Mouse (Mus musculus): Measurements from ENCODE around the gene Ros1.
A peak's percentile ranks its signal among the peaks of the same experiment; 100 is the strongest.

The Ros1 gene

DNA sequence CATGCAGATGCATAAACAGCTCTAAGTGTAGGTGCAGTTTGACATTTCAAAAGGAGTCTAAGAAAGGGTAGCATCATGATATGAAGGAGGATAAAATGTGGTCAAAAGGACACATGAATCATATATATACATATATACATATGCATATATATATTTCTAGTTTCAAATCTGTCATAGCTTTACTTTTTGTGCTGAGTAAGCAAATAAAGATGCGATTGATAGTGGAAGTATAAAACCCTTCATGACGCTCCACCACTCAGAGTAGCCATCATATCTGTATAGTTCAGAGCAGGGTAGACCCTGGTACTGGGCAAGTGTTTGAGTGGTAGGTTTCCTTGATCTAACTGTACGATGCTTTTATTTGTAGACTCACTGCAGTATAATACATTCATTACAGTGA, 35.3 kb downstream of the Ros1 start:
- DNase-seq (ENCODE audit: low spot score in 2 of 2), result no peak

DNA sequence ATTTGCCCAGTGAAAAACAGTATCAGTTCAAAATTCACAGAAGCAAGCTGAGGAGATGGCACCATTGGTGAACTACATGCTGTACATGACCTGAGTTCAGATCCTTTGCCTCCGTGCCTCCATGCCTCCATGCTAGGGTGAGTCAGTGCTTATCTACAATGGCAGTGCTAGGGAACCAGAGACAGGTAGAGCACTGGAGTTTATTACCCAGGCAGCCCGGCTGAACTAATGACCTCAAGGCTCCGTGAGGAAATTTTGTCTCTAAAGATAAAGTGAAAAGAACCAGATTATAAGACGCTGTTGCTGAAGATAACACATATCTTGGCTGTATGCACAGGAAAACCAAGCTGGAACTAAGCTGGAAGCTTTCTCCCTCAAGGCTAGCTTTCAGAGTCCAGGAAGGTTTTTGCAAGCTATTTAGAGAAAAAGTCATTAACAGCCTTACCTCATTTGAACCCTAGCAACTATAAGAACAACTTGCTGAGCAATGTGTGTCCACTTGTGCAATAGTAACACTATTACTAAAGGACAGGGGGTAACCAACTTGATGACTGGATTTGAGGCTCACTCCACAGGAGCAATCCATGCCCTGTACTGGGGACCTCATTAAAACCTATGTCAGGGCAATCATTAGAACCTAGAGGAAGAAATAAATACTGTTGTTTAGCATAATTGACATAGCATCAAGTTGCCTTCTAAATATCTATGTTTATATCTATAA, 61.5 kb downstream of the Ros1 start:
- no peak for DNase-seq (ENCODE audit: low spot score in 2 of 2)

DNA sequence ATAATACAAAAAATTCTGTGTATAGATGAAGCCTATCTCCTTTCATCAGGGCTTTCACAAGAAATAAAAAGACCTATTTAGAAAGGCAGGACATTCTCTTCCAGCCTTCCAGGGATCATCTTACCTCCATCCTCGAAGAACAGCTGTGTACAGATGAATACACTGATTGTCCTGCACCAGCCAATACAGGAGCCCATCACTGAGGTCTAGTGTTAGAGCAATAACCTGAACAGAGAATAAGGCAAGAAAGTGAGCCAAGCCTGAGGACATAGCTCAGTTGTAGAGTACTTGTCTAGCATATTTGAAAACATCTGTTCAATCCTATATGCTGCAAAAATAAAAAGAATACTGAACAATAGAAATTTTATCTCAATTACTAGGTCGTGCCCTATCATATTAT, 64.3 kb downstream of the Ros1 start:
- no peak for DNase-seq (ENCODE audit: low spot score in 2 of 2)

DNA sequence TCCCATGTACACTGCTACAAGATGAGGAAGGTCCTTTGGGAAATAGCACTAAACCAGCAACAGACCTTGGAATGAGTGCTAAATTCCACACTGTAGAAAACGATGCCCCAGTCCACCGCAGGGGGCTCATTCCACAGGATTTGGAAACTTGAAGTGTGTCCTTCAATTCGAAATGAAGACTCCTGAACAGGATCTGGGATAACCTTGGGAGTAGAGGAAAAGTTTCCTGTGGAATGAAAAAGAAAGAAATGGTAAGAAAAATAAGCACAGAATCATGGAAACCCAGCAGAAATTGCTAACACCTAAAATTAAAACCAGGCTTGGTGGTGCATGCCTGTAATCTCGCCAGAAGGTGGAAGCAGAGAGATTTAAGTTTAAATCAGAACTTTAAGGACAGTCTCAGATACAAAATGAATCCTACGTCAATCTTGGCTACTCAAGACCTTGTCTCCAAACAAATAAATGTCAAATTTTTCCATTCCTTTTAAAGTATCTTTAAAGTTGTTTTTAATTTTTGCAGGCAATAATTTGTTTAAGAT, 66.1 kb downstream of the Ros1 start:
- no peak for DNase-seq (ENCODE audit: low spot score in 2 of 2)

DNA sequence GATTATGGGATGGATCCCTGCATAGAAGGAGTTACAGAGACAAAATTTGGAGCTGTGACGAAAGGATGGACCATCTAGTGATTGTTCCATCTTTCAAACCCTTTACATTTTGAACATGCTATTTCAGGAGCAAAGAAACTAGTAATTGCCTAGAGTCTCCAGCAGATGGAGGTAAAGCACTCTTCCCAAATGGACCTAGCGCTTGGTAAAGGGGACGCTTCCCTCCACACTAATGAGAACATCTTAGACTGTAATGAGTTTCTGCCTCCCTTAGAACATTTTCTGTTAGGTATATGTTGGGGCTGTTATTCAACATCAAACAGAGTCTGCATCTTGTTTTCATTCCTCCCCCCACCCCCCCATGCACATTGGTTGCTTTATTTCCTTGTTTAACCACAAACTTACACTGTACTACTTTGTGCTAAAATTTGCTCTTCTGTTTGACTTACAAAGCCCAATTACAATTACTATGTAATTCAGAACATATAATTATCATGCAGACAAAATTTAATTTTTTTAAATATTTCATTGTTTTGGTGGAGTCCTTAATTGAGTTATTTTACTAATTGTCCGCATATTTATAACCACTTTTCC, 88.8 kb downstream of the Ros1 start:
- no peak for DNase-seq (ENCODE audit: low spot score in 2 of 2)

DNA sequence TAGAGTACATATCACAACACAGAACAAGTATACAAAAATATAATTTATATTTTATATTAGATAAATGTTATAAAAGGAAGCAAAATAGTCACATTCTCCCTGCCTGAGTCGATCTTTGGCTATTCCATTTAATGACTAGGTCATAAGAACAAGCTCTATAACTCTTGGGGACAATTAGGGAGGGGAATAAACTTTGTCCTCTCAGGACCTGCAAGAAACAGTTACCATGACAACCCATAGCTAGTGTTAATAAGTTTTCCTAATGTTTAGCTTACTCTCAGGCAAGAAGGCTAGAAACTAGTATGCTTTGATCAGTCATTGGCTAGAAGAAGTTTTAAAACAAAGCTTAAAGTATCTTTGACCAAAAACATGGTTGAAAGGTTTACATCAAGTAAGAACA, 93.8 kb downstream of the Ros1 start:
- no peak for DNase-seq (ENCODE audit: low spot score in 2 of 2)

DNA sequence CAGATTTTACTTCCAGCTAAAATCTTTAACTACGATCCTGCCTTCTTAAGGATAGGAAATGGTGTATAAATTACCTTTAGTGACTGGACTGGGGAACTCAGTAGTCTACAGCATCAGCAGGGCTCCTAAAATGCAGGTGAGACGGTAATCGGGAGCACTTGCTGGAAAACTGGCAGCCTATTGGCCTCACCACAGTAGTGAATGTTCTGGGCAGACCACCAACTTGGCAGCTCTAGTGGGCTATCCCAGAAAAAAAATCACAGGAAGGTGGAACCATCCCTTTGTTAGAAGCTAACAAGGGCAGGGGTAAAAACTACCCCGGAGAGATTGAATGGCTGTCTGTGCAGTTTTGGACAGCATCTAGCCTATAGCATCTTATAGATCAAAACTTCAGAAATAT, 102.9 kb downstream of the Ros1 start:
- DNase-seq (ENCODE audit: low spot score in 2 of 2), result no peak

DNA sequence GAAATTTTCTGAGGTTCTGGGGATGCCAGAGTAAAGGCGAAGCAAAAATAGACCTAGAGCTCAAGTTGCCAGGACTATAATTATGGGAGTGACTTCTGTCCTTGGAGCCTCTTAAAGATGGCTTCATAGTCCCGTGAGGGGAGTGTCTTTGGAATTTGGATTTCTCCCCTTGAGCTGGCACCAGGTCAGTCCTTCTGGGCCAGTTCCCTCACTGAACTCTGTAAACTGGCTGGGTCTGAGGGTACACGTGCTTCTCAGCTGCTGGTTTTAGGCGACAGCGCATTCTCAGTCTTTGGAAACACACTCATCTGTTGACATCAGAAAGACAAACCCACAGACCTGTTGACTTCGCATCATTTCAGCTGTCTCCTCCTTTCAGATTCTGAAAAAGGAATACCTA, 108.4 kb downstream of the Ros1 start:
- no peak for DNase-seq (ENCODE audit: low spot score in 2 of 2)

DNA sequence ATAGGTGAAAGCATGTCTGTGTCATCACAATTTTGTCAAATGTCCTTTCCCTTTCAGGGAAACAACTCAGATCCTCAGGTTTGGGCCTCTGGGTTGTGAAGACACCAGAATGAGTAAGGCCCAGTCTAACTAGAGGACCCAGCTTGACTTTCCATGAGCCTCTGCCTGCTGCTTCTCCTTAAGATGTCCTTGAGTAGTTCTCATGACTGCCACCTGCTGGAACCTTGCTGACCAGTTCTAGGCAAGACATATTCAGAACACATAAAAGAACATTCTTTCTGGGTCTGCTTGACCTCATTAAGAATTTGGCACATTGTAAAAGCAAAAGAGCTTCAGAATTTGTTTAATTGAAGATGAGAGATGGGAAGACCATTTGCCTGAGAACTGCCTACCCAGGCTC, 122.6 kb downstream of the Ros1 start:
- DNase-seq (ENCODE audit: low spot score in 2 of 2), result peak in 1 of 2 experiments; percentile 35

DNA sequence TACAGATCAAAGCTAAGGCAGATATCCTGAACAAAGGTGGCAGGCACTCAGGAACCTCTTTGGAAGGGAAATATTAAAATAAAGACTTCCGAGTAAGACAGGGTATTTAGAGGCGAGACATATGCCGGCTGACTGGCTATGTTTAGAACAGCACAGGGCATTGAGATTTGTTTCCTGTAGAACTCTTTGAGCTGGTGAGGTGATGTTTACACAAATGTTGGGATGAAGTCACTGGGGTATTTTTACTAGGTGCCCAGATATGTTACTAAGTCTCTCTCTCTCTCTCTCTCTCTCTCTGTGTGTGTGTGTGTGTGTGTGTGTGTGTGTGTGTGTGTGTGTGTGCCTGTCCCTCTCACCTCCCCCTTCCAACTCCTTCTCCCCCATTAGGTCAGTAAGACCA, 146.8 kb downstream of the Ros1 start:
- no peak for DNase-seq (ENCODE audit: low spot score in 2 of 2)

DNA sequence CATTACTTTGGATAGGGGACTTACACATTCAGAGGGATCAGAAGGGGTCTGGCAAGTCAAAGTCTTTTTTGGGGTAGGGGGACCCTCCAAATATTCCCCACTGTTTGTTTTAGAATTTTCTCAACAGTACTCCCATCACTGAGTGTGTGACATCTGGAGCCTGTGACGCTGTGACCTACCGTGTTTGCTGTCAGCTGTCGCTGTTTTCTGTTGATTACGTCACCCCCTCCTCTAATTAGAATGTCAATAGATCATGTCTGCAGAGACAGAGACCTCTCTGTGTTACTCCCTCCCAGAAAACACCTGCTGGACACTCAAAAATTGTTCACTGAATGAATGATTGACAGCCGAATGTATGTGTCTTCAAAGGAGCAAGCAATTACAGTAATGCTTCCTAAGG, 152.0 kb downstream of the Ros1 start:
- no peak for DNase-seq (ENCODE audit: low spot score in 2 of 2)

DNA sequence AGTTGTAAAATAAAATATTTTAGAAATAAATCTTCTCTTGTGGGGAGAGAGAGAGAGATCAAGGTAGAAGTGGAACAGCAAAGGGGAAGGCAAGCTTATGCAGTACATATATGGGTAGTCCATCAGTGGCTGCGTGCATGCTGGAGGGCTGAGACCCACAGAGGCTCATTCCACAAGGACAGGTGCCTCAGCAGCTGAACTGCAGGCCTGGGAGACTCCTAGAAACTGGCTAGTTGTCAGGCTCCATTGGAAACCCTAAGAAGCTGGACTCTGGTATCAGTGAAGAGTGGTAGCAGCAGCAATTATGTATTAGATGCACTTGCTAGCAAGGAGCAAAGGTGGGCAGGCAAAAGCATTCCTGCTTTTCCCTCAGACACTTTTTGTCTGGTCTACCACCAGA, 155.7 kb downstream of the Ros1 start:
- DNase-seq (ENCODE audit: low spot score in 2 of 2), result no peak

DNA sequence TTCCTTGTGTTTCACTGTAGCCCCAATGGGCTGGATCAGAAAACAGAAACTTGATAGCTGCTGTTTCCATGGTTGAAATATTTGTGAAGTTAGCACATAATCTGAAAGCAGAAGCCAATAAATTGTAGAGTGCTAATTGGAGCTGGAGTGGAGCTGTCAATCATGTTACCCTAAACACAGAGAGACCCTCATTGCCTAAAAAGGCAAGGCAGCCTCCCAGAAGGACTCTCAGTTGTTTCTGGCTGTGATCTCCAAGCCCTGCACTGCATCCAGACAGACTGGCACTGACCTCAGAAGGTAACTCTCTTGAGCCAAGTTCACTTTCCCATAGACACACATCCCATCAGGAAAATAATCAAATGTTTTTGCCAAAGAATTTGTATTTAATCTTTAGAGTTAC, 161.3 kb downstream of the Ros1 start:
- no peak for DNase-seq (ENCODE audit: low spot score in 2 of 2)

DNA sequence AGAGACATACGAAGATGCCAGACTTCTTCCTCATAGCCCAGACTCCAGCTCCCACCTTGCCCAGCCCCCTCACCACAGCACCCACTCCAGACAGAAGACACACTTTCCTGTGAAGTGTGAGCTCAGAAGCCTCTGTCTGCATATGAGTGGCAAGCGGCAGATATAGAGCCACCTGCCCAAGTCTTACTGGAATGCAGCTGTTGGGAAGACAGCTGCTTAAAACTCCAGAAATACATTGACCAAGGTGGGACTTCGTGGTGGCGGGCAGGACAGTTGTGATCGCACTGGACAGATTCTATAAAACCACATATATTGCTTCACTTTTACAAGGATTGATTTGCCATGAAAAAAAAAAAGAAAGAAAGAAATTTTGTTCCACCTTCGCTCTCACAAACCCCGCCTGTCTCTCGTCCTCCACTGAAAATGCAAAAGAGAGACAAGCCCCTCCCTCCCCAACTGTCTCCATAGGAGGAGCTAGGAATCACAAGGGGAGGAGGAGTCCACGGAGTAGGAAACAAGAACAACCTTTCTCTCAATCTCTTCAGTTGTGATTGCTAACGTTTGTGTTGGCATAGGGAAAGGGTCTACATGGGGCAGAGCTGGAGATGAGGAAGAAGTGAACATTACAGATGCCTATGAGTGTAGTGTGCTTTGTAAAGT, 165.5 kb downstream of the Ros1 start:
- DNase-seq (ENCODE audit: low spot score in 2 of 2), result no peak

DNA sequence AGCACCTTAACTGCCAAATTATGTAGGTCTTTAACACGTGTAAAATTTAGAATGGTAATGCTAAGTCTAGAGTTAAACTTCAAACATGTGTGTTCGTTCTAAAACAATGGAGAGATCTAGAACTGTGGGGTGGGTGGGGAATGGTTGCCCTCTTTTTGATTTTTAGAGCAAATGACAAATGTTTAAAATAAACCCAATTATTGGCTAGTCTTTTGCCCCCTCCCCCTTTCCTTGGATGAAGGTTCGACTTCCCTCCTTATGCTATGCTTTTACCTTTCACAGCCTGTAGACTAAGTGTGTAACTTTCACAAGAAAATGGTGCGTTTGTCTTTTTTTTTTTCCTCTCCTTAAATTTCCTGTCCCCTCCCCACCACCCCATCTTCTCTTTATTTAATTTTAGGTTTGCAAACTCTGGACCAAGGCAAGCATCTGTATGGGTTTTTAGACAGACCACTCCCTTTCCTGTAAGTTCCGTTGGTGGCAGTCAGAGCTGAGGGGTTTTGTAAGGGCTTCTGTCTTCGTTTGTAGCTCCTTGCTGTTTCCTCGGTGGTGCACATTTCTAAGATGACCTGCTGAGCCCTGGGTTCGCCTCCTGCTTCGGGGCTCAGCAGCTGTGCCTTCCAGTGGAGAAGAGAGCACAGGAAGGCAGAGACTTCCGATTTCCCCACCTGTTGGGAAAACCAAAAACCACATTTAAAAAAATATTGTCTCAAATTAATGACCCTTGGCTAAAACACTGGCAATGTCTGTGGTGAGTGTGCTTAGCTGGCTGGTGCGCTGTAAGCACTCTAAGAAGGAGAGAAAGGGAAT, 166.3 kb downstream of the Ros1 start:
- no peak for DNase-seq (ENCODE audit: low spot score in 2 of 2)

DNA sequence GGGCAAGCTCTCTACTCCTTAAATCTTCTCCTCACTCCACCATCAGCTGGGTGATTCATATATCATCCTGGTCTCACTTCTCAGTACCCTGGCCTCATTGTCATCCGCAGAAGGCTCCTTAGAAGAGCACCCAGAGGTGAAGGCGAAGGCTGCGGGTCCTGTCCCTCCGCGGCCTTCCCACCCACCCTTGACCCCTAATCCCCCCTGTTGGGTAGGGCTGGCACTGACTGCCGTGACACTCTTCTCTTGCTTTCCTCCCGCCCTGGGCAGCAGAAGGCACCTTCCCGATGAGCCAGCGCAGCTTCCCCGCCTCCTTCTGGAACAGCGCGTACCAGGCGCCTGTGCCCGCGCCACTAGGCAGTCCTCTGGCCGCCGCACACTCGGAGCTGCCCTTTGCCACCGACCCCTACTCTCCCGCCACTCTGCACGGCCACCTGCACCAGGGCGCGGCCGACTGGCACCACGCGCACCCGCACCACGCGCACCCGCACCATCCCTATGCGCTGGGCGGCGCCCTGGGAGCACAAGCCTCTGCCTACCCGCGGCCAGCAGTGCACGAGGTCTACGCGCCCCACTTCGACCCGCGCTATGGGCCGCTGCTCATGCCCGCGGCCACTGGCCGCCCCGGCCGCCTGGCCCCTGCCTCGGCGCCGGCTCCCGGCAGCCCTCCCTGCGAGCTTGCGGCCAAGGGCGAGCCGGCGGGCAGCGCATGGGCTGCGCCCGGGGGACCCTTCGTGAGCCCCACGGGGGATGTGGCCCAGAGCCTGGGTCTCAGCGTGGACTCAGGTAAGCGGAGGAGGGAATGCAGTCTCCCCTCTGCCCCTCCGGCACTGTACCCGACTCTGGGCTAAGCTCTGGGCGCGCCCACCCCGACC, 167.6 kb downstream of the Ros1 start:
- DNase-seq (ENCODE audit: low spot score in 2 of 2), result no peak

DNA sequence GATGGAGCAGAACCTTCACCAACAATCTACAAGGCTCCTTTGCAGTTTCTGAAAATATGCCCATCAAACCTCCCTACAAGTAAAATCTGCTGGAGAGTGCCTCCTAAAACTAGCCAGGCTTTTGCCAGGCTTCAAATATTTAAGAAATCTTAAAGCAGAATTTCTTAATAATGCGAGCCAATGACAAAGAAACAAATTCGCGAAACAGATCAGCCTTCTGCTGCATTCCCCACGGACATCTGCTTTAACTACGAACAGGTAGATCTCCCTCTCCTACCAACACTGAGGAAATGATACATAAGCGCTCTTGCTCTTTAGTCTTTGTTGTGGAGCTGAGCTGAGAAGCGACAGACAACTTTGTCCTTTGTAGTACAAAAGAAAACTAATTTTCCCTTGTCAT, 169.2 kb downstream of the Ros1 start:
- no peak for DNase-seq (ENCODE audit: low spot score in 2 of 2)

DNA sequence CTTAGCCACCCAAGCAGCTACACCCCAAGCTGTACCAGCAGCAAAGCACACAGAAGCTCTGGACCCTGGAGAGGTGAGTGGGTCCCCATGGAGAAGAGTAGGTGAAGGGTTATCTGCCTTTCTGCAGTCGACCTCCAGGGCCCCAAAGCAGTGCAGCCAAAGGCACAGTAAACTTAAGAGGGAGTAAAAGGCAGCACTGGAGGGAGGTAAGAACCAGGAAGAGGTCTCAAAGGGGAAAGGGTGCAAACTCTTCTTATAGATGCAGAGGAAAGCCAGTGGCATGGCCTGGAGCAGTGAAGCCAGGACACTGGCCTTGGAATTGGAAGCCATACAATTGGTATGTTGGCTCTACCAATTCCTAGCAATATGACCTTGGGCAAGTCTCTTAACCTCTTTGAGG, 169.8 kb downstream of the Ros1 start:
- no peak for DNase-seq (ENCODE audit: low spot score in 2 of 2)

DNA sequence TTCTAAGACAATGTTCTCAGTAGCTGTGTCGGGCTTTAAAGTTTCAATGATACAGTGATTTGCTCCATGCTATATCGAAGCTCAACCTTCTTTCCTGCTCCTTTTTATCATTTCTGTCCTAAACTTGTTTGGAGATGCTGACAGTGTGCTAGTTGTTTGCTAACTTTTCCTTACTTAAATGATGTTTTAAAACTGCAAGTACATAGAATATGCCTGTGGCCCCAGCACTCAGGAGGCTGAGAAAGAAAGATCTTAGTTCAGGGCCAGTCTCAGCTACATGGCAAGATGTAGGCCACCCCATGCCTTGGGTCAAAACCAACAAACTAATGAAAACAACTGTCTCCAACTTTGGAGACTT, 171.0 kb downstream of the Ros1 start:
- DNase-seq (ENCODE audit: low spot score in 2 of 2), result no peak

DNA sequence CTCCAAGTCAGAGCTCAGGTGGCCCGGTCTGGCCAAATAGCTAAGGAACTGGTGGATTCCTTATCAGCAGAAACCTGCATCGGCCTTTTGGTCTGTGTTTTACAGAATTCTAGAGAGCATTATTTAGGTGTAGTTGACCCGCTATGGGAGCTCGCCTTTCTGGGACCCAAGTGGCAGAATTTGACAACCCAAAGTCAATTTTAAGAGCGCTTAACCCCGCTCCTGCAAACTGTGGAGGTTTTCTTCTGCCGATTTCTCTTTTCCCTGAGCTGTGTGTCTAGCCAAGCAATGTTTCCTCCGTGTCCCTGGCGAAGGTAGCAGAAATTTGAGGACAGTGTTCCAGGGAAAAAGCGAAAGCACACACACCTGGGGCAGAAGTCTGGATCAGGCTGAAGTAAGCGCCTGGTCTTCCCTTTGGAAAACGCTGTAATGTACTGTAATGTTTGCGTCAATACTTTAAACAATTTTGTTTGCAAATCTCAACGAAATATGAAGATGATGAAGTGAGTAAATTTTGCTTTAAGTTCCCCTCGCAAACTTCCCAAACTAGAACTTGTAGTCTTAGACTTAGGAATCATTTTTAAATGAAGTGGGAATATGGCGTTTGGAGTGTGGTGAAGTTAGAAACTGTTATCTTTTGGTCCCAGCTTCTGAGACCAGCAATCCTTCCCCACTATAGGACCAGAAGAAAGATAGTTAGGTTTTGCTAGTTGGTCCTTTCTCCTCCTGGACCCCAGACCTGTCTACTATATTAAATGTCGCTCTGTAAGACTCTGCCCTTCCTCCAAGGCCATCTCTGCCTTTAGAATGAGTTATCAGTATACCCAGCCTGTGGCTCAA, 171.6 kb downstream of the Ros1 start:
- DNase-seq (ENCODE audit: low spot score in 2 of 2), result no peak

All from cerebellum, postnatal 4 days (tissue).